ENCODE assay signal across 9 mouse cellular contexts in genomic region chr1:87721382-87721781, GRCm38 (mm10). TPM values are rescaled to one million over a fixed set of nuclear protein-coding genes. Genes with fewer than 3 reads are reported as not detected.
DNase-seq lines count a peak whose midpoint lies in the region; ATAC-seq and TF ChIP-seq lines count a peak whose summit lies in the region.
"Had no signal": no experiment of that assay in that cellular context is flagged by ENCODE, and none has a peak within 500 bp of the region (broad histone marks: within the 10 kb centered on the region; RNA-seq: fewer than 3 reads in every experiment).

No protein-coding gene starts in this region.

- no peak overlapping the region for H3K27ac ChIP-seq in hindbrain, embryonic 10.5 days
- H3K27ac ChIP-seq in hindbrain, embryonic 13.5 days: no peak overlapping the region
- H3K27ac ChIP-seq in embryonic fibroblast, embryonic 13.5 days (ENCODE audit: insufficient read depth, low read length): no peak overlapping the region
- H3K27ac ChIP-seq in kidney, embryonic 15.5 days: no peak overlapping the region
- H3K27ac ChIP-seq in liver, embryonic 14.5 days: no peak overlapping the region
- H3K27ac ChIP-seq: limb, embryonic 12.5 days had no signal

- no peaks in the 10 kb centered on the region for H3K27me3 ChIP-seq in hindbrain, embryonic 10.5 days (ENCODE audit: insufficient read depth, poor library complexity, severe bottlenecking)
- H3K27me3 ChIP-seq in hindbrain, embryonic 13.5 days: no peaks in the 10 kb centered on the region
- no peaks in the 10 kb centered on the region for H3K27me3 ChIP-seq in kidney, embryonic 15.5 days
- no peaks in the 10 kb centered on the region for H3K27me3 ChIP-seq in liver, embryonic 14.5 days (ENCODE audit: control insufficient read depth, insufficient read depth, low read length)
- H3K27me3 ChIP-seq: limb, embryonic 12.5 days had no signal

- peak; percentile 38; the same call in 1 of the 2 replicates for TF ChIP-seq CTCF in embryonic fibroblast, embryonic 13.5 days (IDR thresholded peaks at IDR 0.05; ENCODE audit: borderline replicate concordance, insufficient read depth, low read length)
- TF ChIP-seq CTCF in liver, embryonic 14.5 days (IDR thresholded peaks at IDR 0.05; ENCODE audit: low read depth): peak; percentile 70

- no peak overlapping the region for H3K4me3 ChIP-seq in hindbrain, embryonic 10.5 days
- H3K4me3 ChIP-seq in hindbrain, embryonic 13.5 days: no peak overlapping the region
- H3K4me3 ChIP-seq in embryonic fibroblast, embryonic 13.5 days (ENCODE audit: insufficient read depth, low read length): no peak overlapping the region
- H3K4me3 ChIP-seq in kidney, embryonic 15.5 days (replicated peaks): no peak overlapping the region
- no peak overlapping the region for H3K4me3 ChIP-seq in liver, embryonic 14.5 days (ENCODE audit: insufficient read depth in 1 of 2, low read depth in 2 of 2, low read length in 2 of 2)
- H3K4me3 ChIP-seq: limb, embryonic 12.5 days had no signal

- H3K36me3 ChIP-seq in hindbrain, embryonic 10.5 days: no peaks in the 10 kb centered on the region
- H3K36me3 ChIP-seq in hindbrain, embryonic 13.5 days: no peaks in the 10 kb centered on the region
- H3K36me3 ChIP-seq in kidney, embryonic 15.5 days: no peaks in the 10 kb centered on the region
- H3K36me3 ChIP-seq in liver, embryonic 14.5 days (replicated peaks; ENCODE audit: control insufficient read depth, insufficient read depth, low read depth): no peaks in the 10 kb centered on the region
- H3K36me3 ChIP-seq: limb, embryonic 12.5 days had no signal

- no peak for TF ChIP-seq POLR2A in embryonic fibroblast, embryonic 13.5 days (IDR thresholded peaks at IDR 0.05; ENCODE audit: low read depth, low read length)

- no peak for TF ChIP-seq EP300 in liver, embryonic 14.5 days (IDR thresholded peaks at IDR 0.05; ENCODE audit: low read depth)

- peak; percentile 41 for DNase-seq in hindbrain, embryonic 10.5 days (ENCODE audit: low spot score)
- peak; percentile 26 to 31 for DNase-seq in adrenal gland, adult 18-20 months (ENCODE audit: low spot score in 2 of 2)
- DNase-seq in liver, embryonic 14.5 days (ENCODE audit: low read depth in 3 of 3, low spot score in 3 of 3): no peak
- peak; percentile 69 for DNase-seq in right cerebral cortex, adult 18-20 months
- DNase-seq in spleen, adult 18-20 months: no peak

- H3K4me2 ChIP-seq in hindbrain, embryonic 13.5 days: no peak overlapping the region
- no peak overlapping the region for H3K4me2 ChIP-seq in kidney, embryonic 15.5 days
- no peak overlapping the region for H3K4me2 ChIP-seq in liver, embryonic 14.5 days (ENCODE audit: low read depth)
- H3K4me2 ChIP-seq: limb, embryonic 12.5 days had no signal

- 0 out of 2 replicates have a peak, but pooled peaks cover 3% of the 10 kb centered on the region for H3K4me1 ChIP-seq in hindbrain, embryonic 10.5 days (replicated peaks)
- no peaks in the 10 kb centered on the region for H3K4me1 ChIP-seq in hindbrain, embryonic 13.5 days (replicated peaks)
- H3K4me1 ChIP-seq in embryonic fibroblast, embryonic 13.5 days (ENCODE audit: control insufficient read depth, insufficient read depth, low read length): no peaks in the 10 kb centered on the region
- H3K4me1 ChIP-seq in kidney, embryonic 15.5 days: no peaks in the 10 kb centered on the region
- peaks cover 0 to 2% of the 10 kb centered on the region in 2 experiments; a peak in 1 of 4 replicates for H3K4me1 ChIP-seq in liver, embryonic 14.5 days (replicated peaks; ENCODE audit: control insufficient read depth in 2 of 2, insufficient read depth in 2 of 2, low read length in 1 of 2)
- H3K4me1 ChIP-seq: limb, embryonic 12.5 days had no signal

- H3K9me3 ChIP-seq in hindbrain, embryonic 10.5 days: no peaks in the 10 kb centered on the region
- no peaks in the 10 kb centered on the region for H3K9me3 ChIP-seq in hindbrain, embryonic 13.5 days
- no peaks in the 10 kb centered on the region for H3K9me3 ChIP-seq in kidney, embryonic 15.5 days (replicated peaks)
- no peaks in the 10 kb centered on the region for H3K9me3 ChIP-seq in liver, embryonic 14.5 days (ENCODE audit: control insufficient read depth, low read length)

- no peak overlapping the region for H3K9ac ChIP-seq in hindbrain, embryonic 13.5 days
- H3K9ac ChIP-seq in kidney, embryonic 15.5 days: no peak overlapping the region
- no peak overlapping the region for H3K9ac ChIP-seq in liver, embryonic 14.5 days (replicated peaks)
- H3K9ac ChIP-seq: limb, embryonic 12.5 days had no signal

- 40% methylated on average over 8 of the region's 8 CpGs for WGBS in hindbrain, embryonic 10.5 days
- 31% methylated on average over 8 of the region's 8 CpGs for WGBS in hindbrain, embryonic 13.5 days
- WGBS in kidney, embryonic 15.5 days: 27% methylated on average over 8 of the region's 8 CpGs
- 49% methylated on average over 8 of the region's 8 CpGs for WGBS in liver, embryonic 14.5 days (ENCODE audit: insufficient replicate concordance)

- ATAC-seq in hindbrain, embryonic 13.5 days (ENCODE audit: low FRiP score): no peak
- 0 out of 2 replicates have a peak, but pooled peaks have one; percentile 46 for ATAC-seq in kidney, embryonic 15.5 days (replicated peaks; ENCODE audit: low FRiP score)
- ATAC-seq in liver, embryonic 14.5 days (ENCODE audit: insufficient read depth): no peak

RNA-seq across cellular contexts. Expression of gene Atg16l1, which starts 34.3 kb away (rescaled TPM):
- 36.5 and 41.2 TPM in 2 replicates for polyA plus RNA-seq in hindbrain, embryonic 10.5 days (2016; fragmentation: Nextera tagmentation; extraction: Ambion mirVana)
- 64.3 and 65.1 TPM in 2 replicates for polyA plus RNA-seq in hindbrain, embryonic 13.5 days (2015; fragmentation: Nextera tagmentation; extraction: Ambion mirVana)
- total RNA-seq in adrenal gland, adult 18-20 months (2021): 10 to 100 TPM; 35.8 to 36.8 TPM
- polyA plus RNA-seq in embryonic fibroblast, embryonic 13.5 days (2011; ENCODE audit: insufficient read length, low read depth, missing spikeins): 25.4 and 32.1 TPM in 2 replicates
- polyA plus RNA-seq in kidney, embryonic 15.5 days (2015; fragmentation: Nextera tagmentation; extraction: Ambion mirVana): 28.8 and 31.4 TPM in 2 replicates
- 12.5 and 13.4 TPM in 2 replicates for polyA plus RNA-seq in liver, embryonic 14.5 days (2012; rRNA removed)
- polyA plus RNA-seq in liver, embryonic 14.5 days (2014; fragmentation: Nextera tagmentation; extraction: Ambion mirVana): 10.9 and 12.8 TPM in 2 replicates

Comparison
In these comparisons a context has a peak if more than half of its experiments do, and no peak if none do; other contexts are left out.
1. DNase-seq: peak in hindbrain, embryonic 10.5 days (single experiment), adrenal gland, adult 18-20 months (2 of 2) and right cerebral cortex, adult 18-20 months (single experiment); none in liver, embryonic 14.5 days (0 of 3) and spleen, adult 18-20 months (0 of 2).